Mouse (Mus musculus) forebrain, embryonic 12.5 days (tissue): ENCODE results near the gene 6820408C15Rik. TPM values are rescaled to one million over a fixed set of nuclear protein-coding genes. Genes with fewer than 3 reads are reported as not detected.

Source experiments
- ATAC-seq: fragments of 200-750 bp; cut with Nextera tagmentation; 2 replicates; pipeline ENCODE4 v1.8.0; 2017; ENCODE audit warnings: moderate TSS enrichment; ENCODE audit not compliant: low FRiP score
- H3K27ac ChIP-seq: fragments of 300-500 bp; sonication (generic); 2 replicates; pipeline ENCODE4 v1.5.1; 2016; ENCODE audit warnings: mild to moderate bottlenecking
- H3K27me3 ChIP-seq: fragments of 300-500 bp; sonication (generic); 2 replicates; pipeline ENCODE4 v1.6.1; 2016; ENCODE audit warnings: mild to moderate bottlenecking
- H3K36me3 ChIP-seq: fragments of 300-500 bp; sonication (generic); replicated peaks from 2 replicates; pipeline ENCODE4 v1.6.1; 2016; ENCODE audit warnings: mild to moderate bottlenecking
- H3K4me1 ChIP-seq: fragments of 300-500 bp; sonication (generic); 2 replicates; pipeline ENCODE4 v1.6.1; 2016
- H3K4me2 ChIP-seq: fragments of 300-500 bp; sonication (generic); 2 replicates; pipeline ENCODE4 v1.6.1; 2016; ENCODE audit warnings: mild to moderate bottlenecking, moderate library complexity
- H3K4me3 ChIP-seq: fragments of 300-500 bp; sonication (generic); replicated peaks from 2 replicates; pipeline ENCODE4 v1.5.1; 2016; ENCODE audit warnings: mild to moderate bottlenecking
- H3K9ac ChIP-seq: fragments of 300-500 bp; sonication (generic); 2 replicates; pipeline ENCODE4 v1.6.1; 2016; ENCODE audit warnings: mild to moderate bottlenecking
- H3K9me3 ChIP-seq: fragments of 300-500 bp; sonication (generic); 2 replicates; pipeline ENCODE4 v1.6.1; 2016
- WGBS: fragments of 180-500 bp; shearing (Covaris S2); methylation state at CpG from one replicate; pipeline ENCODE4 v1.1.7; 2016; 5-methylcytosine and 5-hydroxymethylcytosine counted together
- polyA plus RNA-seq: library from polyadenylated mRNA; unstranded; fragments of >200 nt; fragmentation: Nextera tagmentation; extraction: Ambion mirVana; gene quantifications from 2 replicates; pipeline ENCODE4 v1.2.1, GENCODE M21; 2016

Gene 6820408C15Rik
- polyA plus RNA-seq, 1 experiment from 2014 or later: 1.7 TPM

DNA sequence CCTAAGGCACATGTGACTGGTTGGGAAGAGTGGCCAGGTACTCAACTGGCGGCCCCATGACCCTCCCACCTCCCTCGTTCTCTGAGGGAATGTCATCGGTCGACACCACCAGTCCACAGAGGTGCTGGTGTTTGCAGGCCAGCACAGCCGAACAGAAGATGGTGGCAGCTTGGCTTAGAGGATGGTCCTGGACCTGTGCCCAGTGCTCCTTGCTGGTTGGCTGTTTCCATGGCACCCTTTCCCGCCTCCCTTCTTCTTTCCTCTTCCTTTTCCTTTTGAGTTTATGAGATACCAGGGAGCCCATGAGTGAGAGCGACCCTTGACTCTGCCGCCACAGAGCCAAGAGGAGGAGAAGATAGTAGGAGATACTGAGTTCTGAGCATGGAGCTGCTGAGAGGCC, 27.9 kb downstream of the 6820408C15Rik start:
- Histone ChIP-seq H3K36me3 (no peaks in the 10 kb centered on the region), H3K4me3 (no peak overlapping the region), H3K27me3 (no peaks in the 10 kb centered on the region), H3K4me1 (no peaks in the 10 kb centered on the region), H3K9ac (no peak overlapping the region), H3K9me3 (no peaks in the 10 kb centered on the region), H3K4me2 (no peak overlapping the region), H3K27ac (no peak overlapping the region)
- no peak for ATAC-seq
- WGBS: 85% methylated on average over 8 of the region's 8 CpGs

GRCm38 (mm10) chr2:152446642-152447041, 31.3 kb downstream of the 6820408C15Rik start:
- Histone ChIP-seq H3K4me1 (no peaks in the 10 kb centered on the region), H3K4me2 (no peak overlapping the region), H3K4me3 (no peak overlapping the region), H3K27ac (no peak overlapping the region), H3K36me3 (no peaks in the 10 kb centered on the region), H3K9ac (no peak overlapping the region), H3K9me3 (no peaks in the 10 kb centered on the region), H3K27me3 (no peaks in the 10 kb centered on the region)
- no peak for ATAC-seq
- 66% methylated on average over 2 of the region's 2 CpGs for WGBS

GRCm38 (mm10) chr2:152447461-152447860, 32.1 kb downstream of the 6820408C15Rik start:
- no peak overlapping the region for H3K27ac ChIP-seq
- ATAC-seq: no peak
- H3K4me2 ChIP-seq: no peak overlapping the region
- WGBS: 59% methylated on average over 5 of the region's 5 CpGs
- no peaks in the 10 kb centered on the region for H3K9me3 ChIP-seq
- no peak overlapping the region for H3K4me3 ChIP-seq
- no peaks in the 10 kb centered on the region for H3K4me1 ChIP-seq
- H3K27me3 ChIP-seq: no peaks in the 10 kb centered on the region
- no peaks in the 10 kb centered on the region for H3K36me3 ChIP-seq
- H3K9ac ChIP-seq: no peak overlapping the region

GRCm38 (mm10) chr2:152450241-152450640, 34.9 kb downstream of the 6820408C15Rik start:
- Histone ChIP-seq H3K9me3 (no peaks in the 10 kb centered on the region), H3K4me2 (no peak overlapping the region), H3K27me3 (no peaks in the 10 kb centered on the region), H3K36me3 (no peaks in the 10 kb centered on the region), H3K4me3 (no peak overlapping the region), H3K4me1 (no peaks in the 10 kb centered on the region), H3K9ac (no peak overlapping the region), H3K27ac (no peak overlapping the region)
- no peak for ATAC-seq
- 2% methylated on average over 5 of the region's 5 CpGs for WGBS

DNA sequence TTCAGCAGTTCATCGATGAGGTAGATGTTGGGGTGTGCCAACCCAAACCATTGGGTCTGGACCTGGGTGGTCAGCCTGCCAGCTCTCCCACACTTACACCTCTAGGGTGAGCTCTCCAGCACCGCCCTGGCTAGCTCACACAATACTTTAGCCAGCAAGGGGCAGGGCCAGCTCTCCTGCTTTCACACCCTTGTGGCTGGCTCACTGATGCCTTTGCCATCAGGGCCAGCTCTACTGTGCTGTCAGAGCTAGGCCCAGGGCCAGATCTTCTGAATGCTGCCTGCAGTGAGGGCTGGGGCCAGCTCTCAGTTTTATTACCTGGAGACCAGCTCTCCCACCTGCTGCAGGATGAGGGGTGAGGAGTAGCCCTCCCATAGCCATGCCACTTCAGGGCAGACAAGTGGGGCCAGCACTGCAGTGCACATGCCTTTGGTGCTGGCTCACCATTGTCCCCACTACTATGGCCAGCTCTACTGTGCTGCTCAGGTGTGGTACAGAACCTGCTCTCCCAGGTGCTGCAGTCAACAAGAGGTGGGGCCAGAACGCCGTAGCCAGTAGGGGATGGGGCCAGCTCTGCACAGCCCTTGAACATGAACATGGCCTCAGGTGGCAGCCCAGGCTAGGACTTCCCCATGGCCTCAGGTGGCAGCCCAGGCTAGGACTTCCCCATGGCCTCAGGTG, 36.9 kb downstream of the 6820408C15Rik start:
- no peaks in the 10 kb centered on the region for H3K27me3 ChIP-seq
- H3K36me3 ChIP-seq: no peaks in the 10 kb centered on the region
- ATAC-seq: no peak
- no peak overlapping the region for H3K9ac ChIP-seq
- H3K4me3 ChIP-seq: no peak overlapping the region
- H3K4me2 ChIP-seq: no peak overlapping the region
- H3K9me3 ChIP-seq: no peaks in the 10 kb centered on the region
- WGBS: 72% methylated on average over 4 of the region's 4 CpGs
- no peak overlapping the region for H3K27ac ChIP-seq
- H3K4me1 ChIP-seq: no peaks in the 10 kb centered on the region

DNA sequence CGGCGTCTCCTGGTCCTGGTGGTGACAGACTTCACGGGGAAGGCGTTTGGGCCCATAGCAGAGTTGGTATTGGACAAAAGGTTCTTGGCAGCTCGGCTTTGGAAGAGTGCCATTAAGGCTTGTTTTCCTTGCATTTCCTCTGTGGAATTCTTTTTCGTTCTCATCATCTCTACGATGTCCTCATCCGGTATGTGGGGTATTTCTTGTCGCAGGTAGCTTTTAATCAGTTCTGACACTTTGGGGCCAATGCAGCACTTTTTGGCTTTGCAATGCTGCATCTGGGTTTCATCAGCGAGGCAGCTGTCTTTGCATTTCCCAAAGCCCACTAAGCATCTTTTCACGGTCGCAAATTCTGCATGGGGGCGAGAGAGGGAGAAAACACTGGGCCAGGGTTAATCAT, 43.9 kb downstream of the 6820408C15Rik start:
- H3K36me3 ChIP-seq: no peaks in the 10 kb centered on the region
- H3K27ac ChIP-seq: no peak overlapping the region
- no peak overlapping the region for H3K4me3 ChIP-seq
- no peak overlapping the region for H3K4me2 ChIP-seq
- no peaks in the 10 kb centered on the region for H3K27me3 ChIP-seq
- ATAC-seq: no peak
- H3K9me3 ChIP-seq: no peaks in the 10 kb centered on the region; the same call in 1 of the 2 replicates
- 77% methylated on average over 13 of the region's 13 CpGs for WGBS
- H3K4me1 ChIP-seq: no peaks in the 10 kb centered on the region
- H3K9ac ChIP-seq: no peak overlapping the region

- H3K4me1 ChIP-seq: no peaks in the 10 kb centered on the region
- 87% methylated on average over 3 of the region's 3 CpGs for WGBS
- no peak within 1 kb of the TSS for H3K27ac ChIP-seq
- H3K9me3 ChIP-seq: peaks cover 3% of the 10 kb centered on the region; the same call in 1 of the 2 replicates
- no peak within 1 kb of the TSS for H3K4me2 ChIP-seq
- no peaks in the 10 kb centered on the region for H3K27me3 ChIP-seq
- H3K36me3 ChIP-seq: no peaks in the 10 kb centered on the region
- H3K9ac ChIP-seq: no peak within 1 kb of the TSS
- H3K4me3 ChIP-seq: no peak within 1 kb of the TSS
- no peak for ATAC-seq
Observed at GRCm38 (mm10) chr2:152464570-152465150, 49.3 kb downstream of the 6820408C15Rik start, which contains the start of gene Defb23. Defb23 (minus strand) TSS chr2:152464620.

- Histone ChIP-seq H3K4me3 (no peak overlapping the region), H3K27ac (no peak overlapping the region), H3K4me1 (no peaks in the 10 kb centered on the region), H3K4me2 (no peak overlapping the region), H3K36me3 (no peaks in the 10 kb centered on the region), H3K9me3 (no peaks in the 10 kb centered on the region), H3K27me3 (no peaks in the 10 kb centered on the region), H3K9ac (no peak overlapping the region)
- whole genome bisulfite sequencing: 34% methylated on average over 7 of the region's 7 CpGs
- no peak for ATAC-seq
Observed at GRCm38 (mm10) chr2:152470973-152471372, 55.6 kb downstream of the 6820408C15Rik start.

GRCm38 (mm10) chr2:152472434-152472833, 57.0 kb downstream of the 6820408C15Rik start:
- Histone ChIP-seq H3K27me3 (no peaks in the 10 kb centered on the region), H3K9ac (no peak overlapping the region), H3K4me2 (no peak overlapping the region), H3K27ac (no peak overlapping the region), H3K4me1 (no peaks in the 10 kb centered on the region), H3K36me3 (no peaks in the 10 kb centered on the region), H3K9me3 (no peaks in the 10 kb centered on the region), H3K4me3 (no peak overlapping the region)
- 37% methylated on average over 3 of the region's 3 CpGs for WGBS
- no peak for ATAC-seq

- no peak within 1 kb of the TSS for H3K27ac ChIP-seq
- no peak within 1 kb of the TSS for H3K4me3 ChIP-seq
- WGBS: 62% methylated on average over 2 of the region's 2 CpGs
Observed at GRCm38 (mm10) chr2:152476763-152477162, 61.4 kb downstream of the 6820408C15Rik start, which contains the start of gene Defb20. Defb20 (plus strand) TSS chr2:152477063.

GRCm38 (mm10) chr2:152480881-152481280, 65.5 kb downstream of the 6820408C15Rik start:
- Histone ChIP-seq H3K4me2 (no peak overlapping the region), H3K9me3 (no peaks in the 10 kb centered on the region), H3K27me3 (no peaks in the 10 kb centered on the region), H3K27ac (no peak overlapping the region), H3K4me1 (no peaks in the 10 kb centered on the region), H3K9ac (no peak overlapping the region), H3K4me3 (no peak overlapping the region), H3K36me3 (no peaks in the 10 kb centered on the region)
- WGBS: 88% methylated on average over 3 of the region's 3 CpGs
- no peak for ATAC-seq

More at GRCm38 (mm10) chr2:152476763-152477162, 61.4 kb downstream of the 6820408C15Rik start, which contains the start of gene Defb20:
- no peaks in the 10 kb centered on the region for H3K36me3 ChIP-seq
- no peaks in the 10 kb centered on the region for H3K27me3 ChIP-seq
- H3K4me1 ChIP-seq: no peaks in the 10 kb centered on the region
- ATAC-seq: no peak
- no peak within 1 kb of the TSS for H3K9ac ChIP-seq
- no peaks in the 10 kb centered on the region for H3K9me3 ChIP-seq
- H3K4me2 ChIP-seq: no peak within 1 kb of the TSS

- no peak overlapping the region for H3K27ac ChIP-seq
- no peaks in the 10 kb centered on the region for H3K9me3 ChIP-seq
- no peak overlapping the region for H3K4me3 ChIP-seq
- H3K9ac ChIP-seq: no peak overlapping the region
- no peak overlapping the region for H3K4me2 ChIP-seq
- H3K36me3 ChIP-seq: no peaks in the 10 kb centered on the region
- 88% methylated on average over 7 of the region's 7 CpGs for WGBS
- no peaks in the 10 kb centered on the region for H3K27me3 ChIP-seq
- no peaks in the 10 kb centered on the region for H3K4me1 ChIP-seq
- ATAC-seq: no peak
Observed at GRCm38 (mm10) chr2:152481726-152482125, 66.3 kb downstream of the 6820408C15Rik start.

DNA sequence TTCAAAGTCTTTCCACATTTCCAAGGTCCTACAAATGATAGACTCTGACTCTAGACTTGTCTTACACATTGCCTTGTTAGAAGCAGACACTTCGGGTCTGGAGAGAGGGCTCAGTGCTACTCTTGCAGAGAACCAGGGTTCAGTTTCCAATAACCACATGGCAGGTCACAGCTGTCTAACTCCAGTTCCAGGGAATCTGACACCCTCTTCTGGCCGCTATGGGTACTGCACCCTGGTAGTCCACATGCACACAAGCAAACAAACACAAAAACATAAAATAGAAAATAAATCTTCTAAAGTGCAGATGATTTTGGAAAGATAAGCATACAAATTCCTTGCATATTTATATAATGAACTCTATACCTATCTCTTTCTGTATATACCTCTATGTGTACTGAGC, 71.6 kb downstream of the 6820408C15Rik start:
- no peak overlapping the region for H3K4me3 ChIP-seq

More for the DNA sequence above, 71.6 kb downstream of the 6820408C15Rik start:
- Histone ChIP-seq H3K36me3 (no peaks in the 10 kb centered on the region), H3K9me3 (no peaks in the 10 kb centered on the region), H3K4me2 (no peak overlapping the region), H3K27ac (no peak overlapping the region), H3K9ac (no peak overlapping the region), H3K27me3 (no peaks in the 10 kb centered on the region), H3K4me1 (no peaks in the 10 kb centered on the region)
- 74% methylated on average over 2 of the region's 2 CpGs for WGBS
- ATAC-seq: no peak
